Mouse (Mus musculus) hindbrain, embryonic 15.5 days (tissue): ENCODE measurements at regions not wholly inside any gene's neighbourhood (a gene's known extent, or its start where the extent isn't known, plus 50 kb on each side); places are given as distances from the start of the nearest gene placed in this dataset.

Experiments
- ATAC-seq: fragments of 200-750 bp; cut with Nextera tagmentation; 2 replicates; pipeline ENCODE4 v1.8.0; 2017; ENCODE audit warnings: low read depth, moderate number of reproducible peaks, moderate TSS enrichment; ENCODE audit not compliant: low FRiP score
- H3K27ac ChIP-seq: fragments of 300-500 bp; sonication (generic); replicated peaks from 2 replicates; pipeline ENCODE4 v1.5.1; 2015; ENCODE audit warnings: mild to moderate bottlenecking, inconsistent platforms
- H3K27me3 ChIP-seq: fragments of 300-500 bp; sonication (generic); 2 replicates; pipeline ENCODE4 v1.6.1; 2015; ENCODE audit warnings: control low read depth, inconsistent platforms
- H3K36me3 ChIP-seq: fragments of 300-500 bp; sonication (generic); 2 replicates; pipeline ENCODE4 v1.6.1; 2015; ENCODE audit warnings: control low read depth, inconsistent platforms
- H3K4me1 ChIP-seq: fragments of 300-500 bp; sonication (generic); replicated peaks from 2 replicates; pipeline ENCODE4 v1.6.1; 2015; ENCODE audit warnings: control low read depth, inconsistent platforms
- H3K4me2 ChIP-seq: fragments of 300-500 bp; sonication (generic); 2 replicates; pipeline ENCODE4 v1.6.1; 2015; ENCODE audit warnings: moderate library complexity, mild to moderate bottlenecking, inconsistent platforms
- H3K4me3 ChIP-seq: fragments of 300-500 bp; sonication (generic); 2 replicates; pipeline ENCODE4 v1.5.1; 2015; ENCODE audit warnings: mild to moderate bottlenecking, inconsistent platforms
- H3K9ac ChIP-seq: fragments of 300-500 bp; sonication (generic); 2 replicates; pipeline ENCODE4 v1.6.1; 2015; ENCODE audit warnings: inconsistent platforms
- H3K9me3 ChIP-seq: fragments of 300-500 bp; sonication (generic); 2 replicates; pipeline ENCODE4 v1.6.1; 2016; ENCODE audit warnings: control low read depth, inconsistent platforms
- WGBS: fragments of 180-500 bp; shearing (Covaris S2); methylation state at CpG from one replicate; pipeline ENCODE4 v1.1.7; 2015; 5-methylcytosine and 5-hydroxymethylcytosine counted together

GRCm38 (mm10) chr15:50942429-50942828 is 2942.3 kb upstream of the Gm7489 start:
- H3K27me3 ChIP-seq: no peaks in the 10 kb centered on the region
- no peak overlapping the region for H3K4me2 ChIP-seq
- 93% methylated on average over 5 of the region's 5 CpGs for WGBS
- no peaks in the 10 kb centered on the region for H3K4me1 ChIP-seq
- no peak for ATAC-seq
- no peaks in the 10 kb centered on the region for H3K36me3 ChIP-seq
- no peak overlapping the region for H3K27ac ChIP-seq
- no peak overlapping the region for H3K9ac ChIP-seq
- H3K9me3 ChIP-seq: no peaks in the 10 kb centered on the region
- H3K4me3 ChIP-seq: no peak overlapping the region

GRCm38 (mm10) chr15:50944976-50945375 is 2939.7 kb upstream of the Gm7489 start:
- Histone ChIP-seq H3K4me2 (no peak overlapping the region), H3K4me3 (no peak overlapping the region), H3K9ac (no peak overlapping the region), H3K9me3 (no peaks in the 10 kb centered on the region), H3K27me3 (no peaks in the 10 kb centered on the region), H3K4me1 (no peaks in the 10 kb centered on the region), H3K36me3 (no peaks in the 10 kb centered on the region), H3K27ac (no peak overlapping the region)
- 93% methylated on average over 4 of the region's 4 CpGs for WGBS
- ATAC-seq: no peak

- Histone ChIP-seq H3K27me3 (no peaks in the 10 kb centered on the region), H3K36me3 (no peaks in the 10 kb centered on the region), H3K4me1 (no peaks in the 10 kb centered on the region), H3K27ac (no peak overlapping the region), H3K9ac (no peak overlapping the region), H3K9me3 (no peaks in the 10 kb centered on the region), H3K4me3 (no peak overlapping the region), H3K4me2 (no peak overlapping the region)
- 97% methylated on average over 3 of the region's 3 CpGs for WGBS
- no peak for ATAC-seq
Observed at GRCm38 (mm10) chr15:50959109-50959508, 2925.6 kb upstream of the Gm7489 start.

GRCm38 (mm10) chr15:50963606-50964005 is 2921.1 kb upstream of the Gm7489 start:
- Histone ChIP-seq H3K36me3 (no peaks in the 10 kb centered on the region), H3K27me3 (no peaks in the 10 kb centered on the region), H3K9ac (no peak overlapping the region), H3K9me3 (no peaks in the 10 kb centered on the region), H3K27ac (no peak overlapping the region), H3K4me2 (no peak overlapping the region), H3K4me1 (no peaks in the 10 kb centered on the region), H3K4me3 (no peak overlapping the region)
- WGBS: 76% methylated on average over 5 of the region's 5 CpGs
- ATAC-seq: no peak

GRCm38 (mm10) chr15:50964236-50964635 is 2920.5 kb upstream of the Gm7489 start:
- no peaks in the 10 kb centered on the region for H3K36me3 ChIP-seq
- no peak overlapping the region for H3K9ac ChIP-seq
- no peaks in the 10 kb centered on the region for H3K27me3 ChIP-seq
- H3K27ac ChIP-seq: no peak overlapping the region
- H3K9me3 ChIP-seq: no peaks in the 10 kb centered on the region
- H3K4me2 ChIP-seq: no peak overlapping the region
- WGBS: 93% methylated on average over 2 of the region's 2 CpGs
- no peaks in the 10 kb centered on the region for H3K4me1 ChIP-seq
- no peak for ATAC-seq
- no peak overlapping the region for H3K4me3 ChIP-seq

GRCm38 (mm10) chr15:50967176-50967575 is 2917.5 kb upstream of the Gm7489 start:
- no peak for ATAC-seq
- no peaks in the 10 kb centered on the region for H3K27me3 ChIP-seq
- no peaks in the 10 kb centered on the region for H3K9me3 ChIP-seq
- WGBS: 40% methylated on average over 2 of the region's 2 CpGs
- H3K4me3 ChIP-seq: no peak overlapping the region
- H3K4me2 ChIP-seq: no peak overlapping the region
- no peak overlapping the region for H3K9ac ChIP-seq
- no peak overlapping the region for H3K27ac ChIP-seq
- no peaks in the 10 kb centered on the region for H3K4me1 ChIP-seq
- no peaks in the 10 kb centered on the region for H3K36me3 ChIP-seq

GRCm38 (mm10) chr15:50970637-50971036 is 2914.1 kb upstream of the Gm7489 start:
- Histone ChIP-seq H3K9ac (no peak overlapping the region), H3K27me3 (no peaks in the 10 kb centered on the region), H3K4me3 (no peak overlapping the region), H3K4me1 (no peaks in the 10 kb centered on the region), H3K27ac (no peak overlapping the region), H3K9me3 (no peaks in the 10 kb centered on the region), H3K36me3 (no peaks in the 10 kb centered on the region), H3K4me2 (no peak overlapping the region)
- no peak for ATAC-seq
- 65% methylated on average over 4 of the region's 4 CpGs for WGBS

GRCm38 (mm10) chr15:50972593-50972992 is 2912.1 kb upstream of the Gm7489 start:
- Histone ChIP-seq H3K27me3 (no peaks in the 10 kb centered on the region), H3K4me3 (no peak overlapping the region), H3K27ac (no peak overlapping the region), H3K9me3 (no peaks in the 10 kb centered on the region), H3K4me1 (no peaks in the 10 kb centered on the region), H3K9ac (no peak overlapping the region), H3K36me3 (no peaks in the 10 kb centered on the region), H3K4me2 (no peak overlapping the region)
- no peak for ATAC-seq
- WGBS: 88% methylated on average over 13 of the region's 13 CpGs

GRCm38 (mm10) chr15:50974002-50974754 is 2910.5 kb upstream of the Gm7489 start:
- Histone ChIP-seq H3K27ac (no peak overlapping the region), H3K27me3 (no peaks in the 10 kb centered on the region), H3K36me3 (no peaks in the 10 kb centered on the region), H3K9me3 (no peaks in the 10 kb centered on the region), H3K4me3 (no peak overlapping the region), H3K4me1 (no peaks in the 10 kb centered on the region), H3K9ac (no peak overlapping the region), H3K4me2 (no peak overlapping the region)
- no peak for ATAC-seq
- 84% methylated on average over 9 of the region's 9 CpGs for WGBS

GRCm38 (mm10) chr15:50989457-50989856 is 2895.2 kb upstream of the Gm7489 start:
- H3K27ac ChIP-seq: no peak overlapping the region
- no peak for ATAC-seq
- no peaks in the 10 kb centered on the region for H3K36me3 ChIP-seq
- H3K9me3 ChIP-seq: no peaks in the 10 kb centered on the region
- no peak overlapping the region for H3K9ac ChIP-seq
- H3K4me3 ChIP-seq: no peak overlapping the region
- H3K4me2 ChIP-seq: no peak overlapping the region
- H3K4me1 ChIP-seq: 0 out of 2 replicates have a peak, but pooled peaks cover 4% of the 10 kb centered on the region
- WGBS: 93% methylated on average over 4 of the region's 4 CpGs
- H3K27me3 ChIP-seq: no peaks in the 10 kb centered on the region

- H3K36me3 ChIP-seq: no peaks in the 10 kb centered on the region
- ATAC-seq: no peak
- WGBS: 71% methylated on average over 4 of the region's 4 CpGs
- H3K9ac ChIP-seq: no peak overlapping the region
- no peak overlapping the region for H3K27ac ChIP-seq
- no peaks in the 10 kb centered on the region for H3K9me3 ChIP-seq
- H3K4me3 ChIP-seq: no peak overlapping the region
- H3K27me3 ChIP-seq: no peaks in the 10 kb centered on the region
- 0 out of 2 replicates have a peak, but pooled peaks cover 4% of the 10 kb centered on the region for H3K4me1 ChIP-seq
- no peak overlapping the region for H3K4me2 ChIP-seq
Observed at GRCm38 (mm10) chr15:50991667-50992066, 2893.0 kb upstream of the Gm7489 start.

- no peak overlapping the region for H3K9ac ChIP-seq
- ATAC-seq: no peak
- H3K4me3 ChIP-seq: no peak overlapping the region
- WGBS: 74% methylated on average over 2 of the region's 2 CpGs
- 0 out of 2 replicates have a peak, but pooled peaks cover 4% of the 10 kb centered on the region for H3K4me1 ChIP-seq
- no peaks in the 10 kb centered on the region for H3K36me3 ChIP-seq
- H3K9me3 ChIP-seq: no peaks in the 10 kb centered on the region
- H3K27ac ChIP-seq: no peak overlapping the region
- no peaks in the 10 kb centered on the region for H3K27me3 ChIP-seq
- no peak overlapping the region for H3K4me2 ChIP-seq
Observed at GRCm38 (mm10) chr15:50992246-50992645, 2892.5 kb upstream of the Gm7489 start.

- 58% methylated on average over 5 of the region's 5 CpGs for WGBS
- Histone ChIP-seq H3K4me1 (0 out of 2 replicates have a peak, but pooled peaks cover 4% of the 10 kb centered on the region), H3K9me3 (no peaks in the 10 kb centered on the region), H3K27me3 (no peaks in the 10 kb centered on the region), H3K4me3 (no peak overlapping the region), H3K4me2 (no peak overlapping the region), H3K27ac (0 out of 2 replicates have a peak overlapping the region, but pooled peaks have one; percentile 4), H3K9ac (no peak overlapping the region), H3K36me3 (no peaks in the 10 kb centered on the region)
- no peak for ATAC-seq
Observed at GRCm38 (mm10) chr15:50993121-50993520, 2891.6 kb upstream of the Gm7489 start.
